Mouse (Mus musculus) 3134 (cell line): ENCODE results near the gene Loxl1.

Source experiments
- DNase-seq: peaks from one replicate; pipeline ENCODE4 v3.0.0-alpha.2; 2011; ENCODE audit warnings: low spot score; ENCODE audit not compliant: insufficient read length; ENCODE audit errors: extremely low read depth

Loxl1 gene

DNA sequence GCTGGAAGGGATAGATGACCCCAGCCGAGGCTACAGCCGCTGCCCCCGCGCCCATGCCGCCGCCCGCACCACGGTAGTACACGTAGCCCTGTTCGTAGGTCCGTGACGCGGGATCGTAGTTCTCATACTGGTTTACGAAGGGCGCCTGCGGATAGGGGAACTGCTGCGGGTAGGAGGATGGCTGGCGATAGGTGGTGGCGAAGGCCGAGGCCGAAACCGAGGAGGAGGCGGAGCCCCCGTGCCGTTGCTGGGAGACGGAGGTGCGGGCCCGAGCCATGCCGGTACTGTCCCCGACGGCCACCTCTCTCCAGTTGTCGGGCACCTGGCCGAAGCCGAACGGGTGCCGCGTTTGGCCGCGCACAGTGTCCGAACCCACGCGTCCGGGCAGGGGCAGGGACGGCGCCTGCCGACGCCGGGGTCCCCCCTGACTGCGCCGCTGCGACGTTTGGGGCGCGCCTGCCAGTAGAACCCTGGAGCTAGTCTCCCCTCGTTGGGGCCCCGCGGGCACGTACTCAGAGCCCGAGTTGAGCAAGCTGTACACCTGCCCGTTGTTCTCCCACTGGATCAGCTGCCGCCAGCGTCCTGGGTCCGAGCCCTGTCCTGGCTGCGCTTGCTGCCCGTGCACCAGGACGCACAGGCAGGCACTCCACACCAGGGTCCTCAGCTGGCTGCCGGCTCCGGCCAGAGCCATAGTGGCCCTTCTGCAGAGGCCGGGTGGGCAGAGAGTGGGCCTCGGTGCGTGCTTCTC lies 616 bp downstream of the Loxl1 start:
- no peak for DNase-seq

DNA sequence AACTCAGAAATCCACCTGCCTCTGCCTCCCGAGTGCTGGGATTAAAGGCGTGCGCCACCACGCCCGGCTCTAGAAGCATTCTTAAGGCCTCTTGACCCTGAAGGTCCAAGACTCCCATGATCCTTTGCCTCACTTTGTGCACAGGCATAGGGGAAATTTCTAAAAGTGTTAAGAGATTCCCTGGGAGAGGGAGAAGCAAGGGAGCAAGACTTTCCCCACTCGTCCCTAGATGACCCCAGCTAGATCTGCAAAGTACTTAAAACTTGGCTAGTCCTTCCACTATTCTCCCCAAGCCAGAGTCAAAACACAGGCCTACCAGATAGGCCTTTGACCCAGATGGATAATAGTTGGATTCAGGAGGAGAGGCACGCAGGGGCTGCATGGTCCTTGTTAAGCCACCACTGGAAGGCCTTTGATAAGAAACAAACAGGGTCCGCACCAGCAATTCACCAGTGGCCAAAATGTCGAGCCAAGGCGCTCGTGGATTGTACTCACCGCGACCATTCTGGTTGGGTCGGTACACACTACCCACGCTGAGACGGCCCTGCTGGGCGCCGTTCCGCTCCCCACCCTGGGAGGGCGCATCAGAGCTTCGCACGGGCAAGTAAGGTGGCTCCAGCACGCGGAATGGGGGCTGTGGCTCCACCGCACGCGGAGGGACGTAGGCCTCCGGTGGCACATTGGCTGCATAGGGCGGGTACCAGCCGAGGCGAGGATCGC lies 1.6 kb downstream of the Loxl1 start:
- peak; percentile 41 for DNase-seq

DNA sequence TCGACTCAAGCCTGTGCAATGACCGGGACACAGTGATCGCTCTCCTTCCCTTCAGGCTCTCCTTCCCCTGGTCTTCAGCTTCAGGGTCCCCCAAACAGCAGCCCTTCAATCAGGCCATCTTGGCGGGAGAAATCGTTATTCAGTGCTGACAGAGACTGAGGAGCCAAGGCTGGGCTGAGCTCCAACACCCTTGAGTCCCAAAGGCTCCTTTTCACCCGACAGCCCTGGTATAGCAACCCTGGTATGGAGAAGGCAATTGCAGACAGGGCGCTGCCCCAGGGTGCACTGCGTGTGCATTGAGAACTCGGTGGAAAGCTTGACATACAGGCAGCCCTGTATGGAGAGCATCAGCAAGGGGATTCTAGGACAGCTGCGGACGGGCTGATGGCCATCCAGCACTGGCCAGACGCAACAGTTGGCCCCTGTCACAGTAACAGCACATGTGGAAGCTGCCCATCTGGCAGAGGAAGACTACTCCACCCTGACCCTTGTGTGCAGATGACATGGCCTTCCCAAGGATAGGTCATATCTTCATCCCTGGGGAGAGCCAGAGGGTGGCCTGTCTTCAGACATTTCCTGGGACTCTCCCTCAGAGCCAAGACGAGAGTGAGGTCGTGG lies 2.8 kb downstream of the Loxl1 start:
- DNase-seq, result peak; percentile 61

DNA sequence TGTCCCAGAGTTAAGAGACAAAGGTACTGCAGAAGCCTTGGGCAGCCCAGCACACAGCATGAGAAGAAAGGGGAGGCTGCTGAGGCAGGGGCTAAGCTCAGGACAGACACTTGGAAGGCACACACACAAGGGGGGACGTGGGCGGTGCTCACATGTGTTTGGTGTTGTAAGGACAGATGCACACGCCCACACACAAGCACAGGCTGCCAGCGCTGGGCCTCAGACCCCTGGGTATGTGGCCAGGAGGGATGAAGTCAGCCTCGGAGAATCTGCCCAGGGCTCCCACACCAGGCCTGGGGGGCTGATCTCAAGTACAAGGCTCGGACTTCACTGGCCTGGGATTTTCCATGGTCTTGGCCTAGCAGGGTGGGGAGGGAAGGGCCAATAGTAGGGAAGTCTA lies 4.6 kb downstream of the Loxl1 start:
- DNase-seq, result peak; percentile 83

DNA sequence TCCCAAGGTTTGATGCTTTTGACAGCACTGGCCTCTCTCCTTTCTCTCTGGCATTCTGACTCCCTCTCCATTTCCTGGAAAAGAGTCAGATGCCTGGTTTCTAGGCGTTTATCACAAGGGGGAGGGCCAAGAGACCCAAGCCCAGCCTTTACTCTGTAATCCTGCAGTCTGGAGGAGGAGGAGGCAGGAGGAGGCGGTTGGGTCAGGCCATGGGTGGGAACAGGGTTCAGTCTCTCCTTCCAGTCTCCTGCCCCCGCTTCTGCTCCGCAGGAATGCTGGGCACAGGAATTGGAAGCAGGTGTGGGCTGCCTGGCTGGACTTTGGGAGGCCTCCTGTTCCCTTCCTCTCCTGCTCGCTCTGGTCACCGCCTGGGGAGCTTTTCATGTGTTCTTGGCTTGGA lies 7.3 kb downstream of the Loxl1 start:
- DNase-seq, result no peak

DNA sequence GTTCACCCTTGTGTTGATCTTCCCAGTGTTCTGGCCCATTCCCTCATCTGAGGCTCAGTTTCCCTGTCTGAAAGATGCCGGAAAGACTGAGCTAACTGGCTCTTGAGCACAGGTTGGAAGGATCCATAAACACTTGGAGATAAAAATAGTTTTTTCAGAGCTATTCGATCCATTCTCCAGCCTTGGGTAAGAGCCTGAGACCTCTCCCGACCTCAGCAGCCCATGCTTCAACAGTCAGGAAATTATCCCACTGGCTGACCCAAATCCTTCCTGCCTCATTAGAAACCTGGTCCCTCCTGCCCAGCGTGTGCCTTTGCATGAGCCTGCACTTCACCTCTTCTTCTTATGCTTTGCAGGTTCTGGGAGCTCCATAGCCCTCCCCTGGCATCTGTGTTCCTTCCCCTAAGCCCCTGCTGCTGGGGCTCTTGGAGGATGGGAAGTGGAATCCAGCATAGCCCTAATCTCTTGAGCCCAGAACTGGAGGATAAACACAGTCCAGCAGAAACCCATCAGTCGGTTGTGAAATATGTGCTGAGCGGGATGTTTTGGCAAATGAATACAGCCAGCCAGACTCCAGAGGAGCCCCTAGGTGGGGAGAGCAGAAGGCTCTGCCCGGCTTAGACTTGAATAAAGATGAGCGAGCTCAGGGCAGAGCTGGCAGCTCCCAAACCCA lies 9.3 kb downstream of the Loxl1 start:
- DNase-seq, result no peak

DNA sequence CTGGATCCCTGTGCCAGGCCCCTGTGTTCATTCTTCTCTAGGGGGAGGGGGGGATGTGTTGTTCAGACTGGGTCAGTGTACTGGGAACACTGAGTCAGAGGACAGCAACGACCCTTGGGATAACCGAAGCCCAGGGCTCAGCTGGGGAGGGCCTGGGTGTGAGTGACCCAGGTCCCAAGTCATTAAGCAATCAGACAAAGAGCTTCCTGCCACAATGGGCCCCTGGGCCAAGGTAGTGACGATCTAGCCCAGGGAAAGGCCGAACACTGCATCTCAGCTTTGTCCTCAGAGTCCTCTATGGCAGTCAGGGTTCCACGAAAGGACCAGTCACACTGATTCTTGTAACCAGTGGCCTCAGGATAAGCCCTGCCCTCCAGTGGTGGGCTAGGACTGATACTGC lies 9.9 kb downstream of the Loxl1 start:
- DNase-seq, result no peak

DNA sequence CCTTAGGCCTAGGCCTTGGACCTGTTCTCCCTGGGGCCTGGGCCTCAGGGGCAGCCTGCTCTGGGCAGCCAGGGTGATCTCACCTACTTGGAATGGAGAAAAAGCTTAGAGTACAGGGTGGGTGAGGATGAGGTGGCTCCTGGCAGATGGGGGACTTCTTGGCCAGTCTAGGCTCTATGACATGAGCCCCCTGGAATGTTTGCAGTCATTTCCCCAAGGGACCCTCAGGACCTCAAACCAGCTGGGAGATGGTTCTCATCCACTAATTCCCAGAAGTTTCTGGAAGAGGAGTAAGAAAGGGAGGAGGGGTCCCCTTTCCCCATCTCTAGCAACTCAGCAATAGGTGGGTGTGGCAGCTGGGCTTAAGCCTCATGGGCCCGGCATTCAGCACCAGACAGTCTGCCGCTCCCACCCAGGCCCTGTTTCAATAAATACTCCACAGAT lies 13.6 kb downstream of the Loxl1 start:
- peak; percentile 85 for DNase-seq

DNA sequence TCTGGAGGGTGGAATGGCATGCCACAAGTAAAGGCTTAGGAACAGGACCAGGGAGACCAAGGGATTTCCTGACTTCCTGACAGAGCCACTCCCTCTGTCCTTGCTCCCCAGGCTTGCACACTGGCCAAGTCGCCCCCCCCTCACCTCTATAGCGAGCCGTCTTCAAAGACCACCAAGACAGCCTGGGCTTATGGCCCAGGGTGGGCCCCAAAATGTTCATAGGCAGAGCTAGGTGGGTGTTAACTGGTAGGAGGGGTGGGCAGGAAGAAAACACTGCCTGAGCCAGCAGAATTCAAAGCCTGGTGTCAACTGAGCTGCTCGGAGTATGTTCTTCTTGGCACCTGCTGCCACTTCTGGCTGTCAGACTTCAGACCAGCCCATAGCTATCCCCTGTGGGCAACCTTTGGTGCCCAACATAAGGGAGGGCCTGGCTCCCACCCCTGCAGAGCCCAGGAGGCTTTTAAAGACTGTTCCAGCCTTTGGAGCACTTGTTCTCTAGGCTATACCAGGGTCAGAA lies 15.0 kb downstream of the Loxl1 start:
- DNase-seq, result no peak

DNA sequence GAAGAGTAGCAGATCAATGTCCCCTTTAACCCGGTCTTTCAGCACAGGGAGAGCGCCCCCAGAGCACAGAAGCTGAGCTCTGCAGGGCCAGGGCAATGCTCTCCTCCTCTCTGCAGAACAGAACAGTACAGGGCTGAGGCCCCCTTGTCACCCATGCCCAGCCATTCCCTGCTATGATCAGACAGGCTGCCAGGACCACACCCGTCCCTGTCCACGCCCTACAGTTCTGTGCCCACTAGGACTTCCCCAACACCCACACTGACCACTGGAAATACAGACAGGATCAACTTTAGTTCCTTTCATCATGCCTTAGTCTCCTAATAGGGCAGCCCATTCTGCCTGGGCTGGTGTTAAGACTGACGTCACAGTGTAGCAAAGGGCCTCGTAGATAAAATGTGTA lies 15.9 kb downstream of the Loxl1 start:
- no peak for DNase-seq

DNA sequence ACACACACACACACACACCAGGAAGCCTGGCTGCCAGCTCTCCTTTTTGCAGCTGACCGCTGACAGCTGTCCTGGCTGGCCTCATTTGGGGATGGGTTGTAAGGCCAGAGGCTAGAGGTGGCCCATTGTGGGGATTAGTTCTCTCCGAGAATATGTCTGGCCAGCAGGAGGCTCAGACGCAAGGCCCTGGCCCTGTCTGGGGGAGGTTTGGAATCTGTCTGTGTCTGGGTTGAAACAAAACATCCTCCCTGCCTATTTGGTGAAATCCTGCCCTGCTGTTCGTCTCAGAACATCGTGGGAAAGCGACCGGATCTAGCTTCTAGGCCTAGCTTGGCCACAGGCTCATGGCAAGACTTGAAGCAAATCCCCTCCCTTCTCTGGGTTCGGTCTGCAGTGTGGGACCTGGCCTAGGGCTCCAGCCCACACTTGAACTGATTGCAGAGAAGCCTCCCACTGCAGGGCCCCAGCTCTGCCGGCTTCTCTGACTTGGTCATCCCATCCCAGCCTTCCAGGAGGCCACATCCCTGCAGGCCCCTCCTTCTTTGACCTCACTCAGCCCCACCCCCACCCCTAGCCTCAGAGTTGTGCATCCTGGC lies 17.1 kb downstream of the Loxl1 start:
- no peak for DNase-seq

DNA sequence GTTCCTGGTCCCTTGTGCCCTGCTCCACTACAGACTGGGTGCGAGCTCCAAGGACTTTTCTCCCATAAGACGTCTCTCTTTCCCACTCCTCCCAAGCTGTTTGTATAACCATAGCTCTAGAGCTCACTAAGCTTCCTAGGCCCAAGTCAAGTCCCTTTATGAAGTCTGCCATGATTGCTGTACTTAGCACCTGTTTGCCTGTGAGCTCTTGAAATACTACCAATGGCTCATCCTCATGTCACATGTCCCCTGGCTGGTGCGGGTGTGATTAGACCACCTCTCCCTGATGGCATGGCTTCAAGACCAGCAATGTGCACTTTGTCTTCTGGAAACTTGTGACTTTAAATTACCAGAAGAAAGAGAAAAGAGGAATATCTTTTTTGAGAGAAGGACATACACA lies 17.6 kb downstream of the Loxl1 start:
- DNase-seq, result no peak

DNA sequence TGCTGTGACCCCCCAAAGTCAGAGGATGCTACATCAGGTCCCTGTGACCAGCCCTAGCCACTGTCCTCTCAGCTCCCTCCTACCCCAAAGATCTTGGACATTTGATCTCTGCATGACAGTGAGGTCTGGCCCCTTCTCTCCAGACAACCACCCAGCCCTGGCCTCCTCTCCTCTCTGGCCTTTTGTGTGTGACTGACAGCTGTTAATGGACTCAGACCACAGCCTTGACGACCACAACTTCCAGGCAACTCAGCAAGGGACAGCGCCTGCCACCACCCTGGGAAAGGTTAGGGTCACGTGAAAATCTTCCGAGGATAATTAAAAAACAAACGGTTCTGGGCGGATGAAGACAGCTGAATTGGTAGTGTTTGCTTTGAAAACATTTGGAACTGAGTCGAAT lies 18.5 kb downstream of the Loxl1 start:
- DNase-seq, result no peak

DNA sequence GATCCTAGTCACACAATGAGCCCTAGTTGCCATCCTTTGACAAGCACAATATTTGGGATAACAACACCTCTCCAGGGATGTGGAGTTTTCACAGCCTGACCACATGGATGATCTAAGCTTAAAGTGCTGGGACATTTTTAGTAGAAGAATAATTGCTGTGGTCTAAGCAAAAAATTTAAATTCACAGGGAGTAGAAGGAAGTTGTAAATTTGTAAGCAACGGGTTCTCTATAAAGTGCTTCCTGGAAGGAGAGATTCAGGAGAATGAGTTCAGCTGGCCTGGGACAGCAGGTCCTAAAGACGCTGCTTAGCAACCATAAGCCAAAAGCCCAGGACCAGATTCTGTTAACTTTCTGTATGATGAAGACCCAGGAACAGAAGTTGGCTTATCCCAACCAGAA lies 23.1 kb downstream of the Loxl1 start:
- no peak for DNase-seq

DNA sequence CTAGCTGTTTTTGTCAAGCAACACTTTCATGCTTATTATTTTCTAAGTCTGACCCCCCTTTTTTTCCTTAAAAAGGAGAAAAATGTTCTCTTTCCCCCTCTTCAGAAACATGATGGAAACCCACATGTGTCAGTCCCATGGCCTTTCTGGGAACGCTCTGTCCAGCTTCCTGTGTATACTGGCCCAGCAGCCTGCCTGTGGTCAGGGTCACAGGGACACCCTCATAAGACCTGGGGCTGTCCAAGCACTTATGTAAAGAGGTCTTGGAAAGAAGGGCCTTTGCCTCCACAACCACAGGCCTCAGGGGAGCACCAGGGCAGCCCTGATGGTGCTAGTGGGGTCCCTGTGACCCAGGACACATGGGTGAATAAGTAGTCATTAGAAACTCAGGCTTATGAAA lies 23.9 kb downstream of the Loxl1 start:
- no peak for DNase-seq

DNA sequence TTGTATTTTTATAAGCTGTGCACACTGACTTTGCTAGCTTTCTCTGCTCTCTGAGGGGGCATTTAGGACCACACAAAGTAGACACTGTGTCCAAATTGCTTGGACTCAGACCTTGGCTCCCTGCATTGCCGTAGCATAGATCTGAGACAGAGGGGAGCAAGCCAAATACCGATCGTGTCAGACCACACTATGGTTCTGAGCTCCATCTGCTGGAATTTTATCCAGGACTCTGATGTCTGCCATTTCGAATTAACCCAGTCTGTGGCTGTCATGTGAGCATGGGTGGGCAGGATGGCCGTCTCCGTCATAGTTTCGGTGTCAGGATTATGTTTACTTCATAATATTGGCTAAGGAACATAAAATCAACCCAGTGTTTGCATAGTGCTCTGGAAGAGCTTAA lies 29.6 kb downstream of the Loxl1 start:
- no peak for DNase-seq

DNA sequence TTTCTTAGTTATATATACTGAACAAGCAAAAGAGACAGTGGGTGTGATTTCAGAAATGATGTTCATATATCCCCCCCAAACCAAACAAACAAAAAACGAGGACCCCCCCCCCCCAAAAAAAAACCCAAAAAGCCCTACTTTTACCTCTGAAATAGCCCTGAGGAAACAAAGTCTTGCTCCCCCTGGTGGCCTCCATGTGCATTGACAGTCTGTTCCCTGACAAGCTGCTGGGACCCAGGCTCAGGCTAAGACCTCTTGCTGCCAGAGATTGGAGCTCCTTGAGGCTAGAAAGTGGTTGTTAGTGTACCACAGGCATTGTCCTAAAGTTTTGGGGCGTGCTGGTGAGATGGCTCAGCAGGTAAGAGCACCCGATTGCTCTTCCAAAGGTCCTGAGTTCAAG lies 31.4 kb downstream of the Loxl1 start:
- no peak for DNase-seq

DNA sequence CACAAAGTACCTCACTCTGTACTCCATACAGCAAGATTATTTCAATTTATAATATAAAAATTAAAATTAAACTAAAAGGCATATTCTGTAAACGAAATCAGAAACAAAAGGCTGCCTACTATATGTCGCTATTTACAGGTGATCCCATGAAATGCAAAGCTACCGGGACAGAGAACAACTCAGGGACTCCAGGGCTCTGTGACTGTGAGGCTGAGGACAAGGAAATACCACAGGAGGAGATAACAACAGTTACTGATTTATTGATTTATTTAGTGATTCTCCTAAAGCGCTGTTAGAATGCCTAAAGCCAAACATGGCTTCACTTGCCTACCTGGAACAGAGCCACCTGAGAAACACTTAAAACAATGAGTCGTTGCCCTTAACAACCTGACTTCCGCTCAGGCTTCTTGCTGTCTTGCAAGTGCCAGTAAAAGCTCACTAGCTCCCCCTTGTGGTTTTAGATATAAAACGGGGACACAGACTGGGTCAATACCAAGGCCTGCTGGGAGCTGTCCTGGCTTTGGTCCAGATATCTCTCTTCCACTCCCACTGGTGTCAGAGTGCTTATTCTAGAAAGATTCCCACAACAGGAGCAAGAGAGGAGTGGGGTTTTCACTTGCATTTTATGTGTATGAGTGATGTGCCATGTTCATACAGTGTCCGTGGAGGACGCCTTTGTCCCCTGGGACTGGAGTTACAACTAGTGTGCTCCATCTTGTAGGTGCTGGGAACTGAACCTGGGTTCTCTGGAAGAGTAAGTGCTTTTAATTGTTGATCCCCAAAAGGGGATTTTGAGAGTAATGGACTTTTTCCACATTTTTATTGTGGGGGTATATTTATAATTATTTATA lies 32.5 kb downstream of the Loxl1 start:
- peak; percentile 71 for DNase-seq

DNA sequence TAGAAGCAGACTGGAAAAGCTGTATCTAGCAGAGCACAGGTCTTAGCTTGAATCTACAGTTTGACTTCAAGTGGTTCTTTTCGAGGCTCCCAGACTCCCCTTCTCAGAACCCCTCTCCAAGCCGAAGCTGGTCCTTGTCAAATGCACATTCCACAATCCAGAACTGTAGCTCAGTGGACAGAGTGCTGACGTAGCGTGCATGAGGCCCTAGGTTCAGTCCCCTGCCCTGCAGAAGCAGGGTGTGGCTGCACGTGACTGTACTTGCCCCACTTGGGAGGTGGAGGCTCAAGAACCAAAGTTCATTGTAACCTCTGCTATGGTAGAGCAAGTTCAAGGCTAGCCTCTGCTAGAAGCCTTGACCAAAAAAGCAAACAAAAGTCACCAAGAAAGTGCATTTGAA lies 33.2 kb downstream of the Loxl1 start:
- DNase-seq, result no peak
